ENCODE assay signal across 8 mouse cellular contexts in the genomic region with DNA sequence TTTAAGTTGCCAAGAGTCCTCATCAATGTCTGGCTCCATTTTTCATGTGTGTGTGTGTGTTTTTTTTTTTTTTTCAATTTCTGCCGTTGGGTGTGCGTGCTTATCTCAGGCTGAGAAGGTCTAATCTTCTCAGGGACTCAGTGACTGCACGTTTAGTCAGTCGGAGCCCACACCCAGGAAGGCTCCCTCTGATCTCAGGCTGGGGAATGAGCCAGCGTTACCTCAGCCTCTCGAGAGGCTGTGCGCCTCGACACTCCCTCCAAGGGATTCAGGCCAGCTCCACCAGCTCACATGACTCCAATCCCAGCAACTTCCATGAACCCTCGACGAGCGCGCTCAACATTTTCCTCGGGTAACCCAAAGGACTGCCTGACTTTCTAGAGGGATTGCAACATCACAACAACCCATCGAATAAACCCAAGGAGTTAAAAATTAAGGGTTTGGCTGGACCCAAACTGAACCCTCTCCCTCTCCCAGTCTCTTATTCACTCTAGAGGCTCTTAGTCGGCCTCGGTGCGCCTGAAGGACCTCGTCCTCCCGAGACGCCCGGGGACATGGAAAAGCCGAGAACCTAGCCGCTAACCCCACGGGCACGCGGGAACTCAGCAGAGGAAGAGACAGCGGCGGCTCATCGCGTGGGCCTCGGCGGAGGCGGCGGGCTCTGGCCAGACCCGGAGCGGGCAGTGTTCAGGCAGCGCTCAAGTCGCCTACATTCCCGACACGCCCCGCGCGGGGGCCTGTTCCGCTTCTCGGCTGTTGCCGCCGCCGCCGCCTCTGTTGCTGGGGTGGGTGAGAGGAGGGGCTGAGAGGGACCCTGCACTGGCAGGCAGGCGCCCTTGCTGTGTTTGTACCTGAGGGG. TPM values are rescaled to one million over a fixed set of nuclear protein-coding genes. Genes with fewer than 3 reads are reported as not detected.
DNase-seq lines count a peak whose midpoint lies in the region; ATAC-seq lines count a peak whose summit lies in the region.

Gene Stam, plus strand, starts transcription at position 737 of the 859 bp plus-strand sequence.

- no peaks in the 10 kb centered on the region for H3K36me3 ChIP-seq in heart, embryonic 10.5 days
- no peaks in the 10 kb centered on the region for H3K36me3 ChIP-seq in kidney, embryonic 15.5 days

- no peaks in the 10 kb centered on the region for H3K9me3 ChIP-seq in heart, embryonic 10.5 days
- no peaks in the 10 kb centered on the region for H3K9me3 ChIP-seq in kidney, embryonic 15.5 days (replicated peaks)

- peak within 1 kb of the TSS; percentile 92 for H3K9ac ChIP-seq in kidney, embryonic 15.5 days

- H3K4me2 ChIP-seq in kidney, embryonic 15.5 days, result peak within 1 kb of the TSS; percentile 68

- under 1% methylated on average over 50 of the region's 50 CpGs for WGBS in heart, embryonic 10.5 days
- WGBS in kidney, embryonic 15.5 days, result under 1% methylated on average over 50 of the region's 50 CpGs

- H3K27me3 ChIP-seq in heart, embryonic 10.5 days (ENCODE audit: insufficient read depth, poor library complexity, severe bottlenecking), result no peaks in the 10 kb centered on the region
- H3K27me3 ChIP-seq in kidney, embryonic 15.5 days, result no peaks in the 10 kb centered on the region

- DNase-seq in B cell, adult 2 months, result peak; percentile 93 to 94
- DNase-seq in brain, adult 2 months (ENCODE audit: low read depth, low spot score), result peak; percentile 96
- peak; percentile 95 for DNase-seq in heart, embryonic 10.5 days (ENCODE audit: low spot score)
- DNase-seq in liver, result peak; percentile 92
- peak; percentile 87 to 96 for DNase-seq in spleen, postnatal 4 days (ENCODE audit: low spot score in 2 of 2)

- H3K27ac ChIP-seq in heart, embryonic 10.5 days, result peak within 1 kb of the TSS; percentile 100
- peak within 1 kb of the TSS; percentile 97 for H3K27ac ChIP-seq in kidney, embryonic 15.5 days

- H3K4me3 ChIP-seq in heart, embryonic 10.5 days, result peak within 1 kb of the TSS; percentile 89
- peak within 1 kb of the TSS; percentile 89 for H3K4me3 ChIP-seq in kidney, embryonic 15.5 days (replicated peaks)

- peaks cover 9% of the 10 kb centered on the region; the same call in 1 of the 2 replicates for H3K4me1 ChIP-seq in heart, embryonic 10.5 days
- peaks cover 23% of the 10 kb centered on the region for H3K4me1 ChIP-seq in kidney, embryonic 15.5 days

- ATAC-seq in erythroblast, adult 5-6 weeks (replicated peaks; ENCODE audit: low FRiP score, poor library complexity, severe bottlenecking), result peak; percentile 92
- ATAC-seq in kidney, embryonic 15.5 days (replicated peaks; ENCODE audit: low FRiP score), result peak; percentile 97
- peak; percentile 77 for ATAC-seq in monocyte, adult 5-6 weeks (replicated peaks; ENCODE audit: insufficient number of reproducible peaks, low FRiP score, low TSS enrichment, poor library complexity, severe bottlenecking)

RNA-seq across cellular contexts. Expression of gene Stam, which starts in this region (rescaled TPM):
- 33.2 and 36.2 TPM in 2 replicates for total RNA-seq in erythroblast, adult 5-6 weeks (2015; ENCODE audit: low replicate concordance)
- 36.7 and 48.5 TPM in 2 replicates for total RNA-seq in erythroblast, adult 5-6 weeks (2017; ENCODE audit: low replicate concordance)
- polyA plus RNA-seq in heart, embryonic 10.5 days (2016; fragmentation: Nextera tagmentation; extraction: Ambion mirVana), result 67.3 and 72.6 TPM in 2 replicates
- 65.0 and 67.0 TPM in 2 replicates for polyA plus RNA-seq in kidney, embryonic 15.5 days (2015; fragmentation: Nextera tagmentation; extraction: Ambion mirVana)
- total RNA-seq in monocyte, adult 5-6 weeks (2017), result 21.5 to 33.8 TPM (median 26.1 TPM) in 3 replicates

Comparison
In these comparisons a context has a peak if more than half of its experiments do, and no peak if none do; other contexts are left out.
1. Peak in every context shown above with its lines: DNase-seq, ATAC-seq, H3K4me3 ChIP-seq and H3K27ac ChIP-seq.